Mouse (Mus musculus): ENCODE data around the gene Rapgef5.
"Not testable (repeated sequence)": the region's sequence is repeated elsewhere in the genome, so short reads cannot be mapped to it uniquely, and the experiment has no call there.

The Rapgef5 gene

DNA sequence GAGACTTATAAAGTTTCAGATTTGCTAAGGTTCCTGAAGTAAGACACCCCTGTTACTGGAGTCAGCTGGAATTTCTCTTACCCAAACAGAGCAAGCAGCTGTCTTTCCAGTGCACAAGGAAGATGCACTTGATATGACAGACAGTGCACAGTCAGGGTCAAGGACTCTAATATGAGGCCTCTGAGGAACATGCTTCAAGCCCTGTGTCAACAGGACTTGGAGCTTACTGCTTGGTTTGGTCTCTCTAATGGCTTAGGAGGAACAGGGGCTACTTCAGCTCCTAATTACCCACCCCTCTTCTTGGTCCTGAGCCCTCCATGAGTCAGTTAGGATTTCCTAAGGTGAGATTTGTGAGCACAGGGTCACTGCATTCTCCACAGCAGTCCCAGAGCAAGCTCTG lies 244.6 kb downstream of the Rapgef5 start:
- DNase-seq (ENCODE audit: inconsistent age in 2 of 2, low spot score in 1 of 2) = no peak

GRCm38 (mm10) chr12:117761698-117762097 lies 245.4 kb downstream of the Rapgef5 start:
- DNase-seq (ENCODE audit: inconsistent age in 2 of 2, low spot score in 1 of 2) = peak in 1 of 2 experiments; percentile 45

- DNase-seq (ENCODE audit: inconsistent age in 2 of 2, low spot score in 1 of 2) = peak; percentile 26 to 46
Observed at GRCm38 (mm10) chr12:117763247-117763646, 247.0 kb downstream of the Rapgef5 start.

GRCm38 (mm10) chr12:117764839-117765238 lies 248.6 kb downstream of the Rapgef5 start:
- peak; percentile 66 to 92 for DNase-seq (ENCODE audit: inconsistent age in 2 of 2, low spot score in 1 of 2)

DNA sequence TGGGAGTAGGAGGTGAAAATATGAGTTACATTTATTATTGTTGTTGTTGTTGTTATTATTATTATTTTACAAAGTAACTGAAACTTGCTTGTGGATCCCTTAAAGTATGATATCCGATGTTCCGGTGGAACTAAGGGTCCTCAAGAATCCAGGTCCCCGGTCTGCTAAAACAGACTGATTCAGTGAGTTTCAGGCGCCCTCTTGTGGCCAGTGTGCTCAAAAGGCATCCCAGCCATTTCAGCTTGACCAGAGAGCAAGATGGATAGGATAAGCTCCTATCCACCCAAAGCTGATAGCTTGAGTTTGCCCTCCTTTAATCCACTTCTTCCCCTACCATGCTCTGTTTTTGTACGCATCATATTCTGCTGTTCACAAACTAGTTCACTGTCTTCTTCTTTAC lies 252.8 kb downstream of the Rapgef5 start:
- DNase-seq (ENCODE audit: inconsistent age in 2 of 2, low spot score in 1 of 2) = peak; percentile 57 to 84

GRCm38 (mm10) chr12:117770211-117770610 lies 253.9 kb downstream of the Rapgef5 start:
- no peak for DNase-seq (ENCODE audit: inconsistent age in 2 of 2, low spot score in 1 of 2)

GRCm38 (mm10) chr12:117771156-117771555 lies 254.9 kb downstream of the Rapgef5 start:
- no peak for DNase-seq (ENCODE audit: inconsistent age in 2 of 2, low spot score in 1 of 2)

DNA sequence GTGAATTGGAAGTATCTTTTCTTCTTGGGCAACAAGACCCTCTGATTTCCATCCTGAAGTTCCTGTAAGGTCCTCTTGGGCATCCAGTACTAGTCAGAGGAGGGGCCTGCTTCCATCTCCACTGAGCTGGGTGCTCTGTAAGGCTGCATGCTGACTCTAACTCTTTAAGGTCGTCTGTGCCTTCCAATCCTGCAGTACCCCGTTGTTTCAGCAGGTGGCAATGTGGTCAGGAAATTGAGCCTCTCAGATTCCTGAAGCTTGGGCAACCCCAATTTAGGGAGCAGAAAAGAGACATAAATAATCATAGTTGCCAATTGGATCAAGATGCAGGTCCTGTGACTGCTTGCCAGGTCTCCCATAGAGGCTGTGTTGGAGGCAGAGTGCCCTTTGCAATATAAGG lies 256.4 kb downstream of the Rapgef5 start:
- DNase-seq (ENCODE audit: inconsistent age in 2 of 2, low spot score in 1 of 2) = peak; percentile 38 to 84

DNA sequence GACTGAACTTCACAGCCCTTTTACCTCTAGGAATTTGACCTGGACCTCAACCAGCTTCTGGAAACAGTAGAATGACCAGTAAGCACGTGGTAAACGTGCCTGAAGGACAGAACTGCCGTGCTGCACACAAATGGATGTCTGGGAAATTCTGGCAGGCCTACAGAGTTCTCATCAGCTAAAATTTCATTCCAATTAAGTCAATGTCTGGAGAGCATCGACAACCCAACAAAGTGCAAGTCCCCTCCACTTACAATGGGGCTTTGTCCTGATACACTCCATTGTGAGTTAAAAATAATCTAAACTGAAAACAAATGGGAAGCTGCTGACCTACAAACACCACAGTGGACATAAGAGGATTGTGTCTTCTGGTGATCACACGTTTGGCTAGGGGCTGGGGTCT lies 260.6 kb downstream of the Rapgef5 start:
- no peak for DNase-seq (ENCODE audit: inconsistent age in 2 of 2, low spot score in 1 of 2)

GRCm38 (mm10) chr12:117781360-117781759 lies 265.1 kb downstream of the Rapgef5 start:
- no peak for DNase-seq (ENCODE audit: inconsistent age in 2 of 2, low spot score in 1 of 2)

DNA sequence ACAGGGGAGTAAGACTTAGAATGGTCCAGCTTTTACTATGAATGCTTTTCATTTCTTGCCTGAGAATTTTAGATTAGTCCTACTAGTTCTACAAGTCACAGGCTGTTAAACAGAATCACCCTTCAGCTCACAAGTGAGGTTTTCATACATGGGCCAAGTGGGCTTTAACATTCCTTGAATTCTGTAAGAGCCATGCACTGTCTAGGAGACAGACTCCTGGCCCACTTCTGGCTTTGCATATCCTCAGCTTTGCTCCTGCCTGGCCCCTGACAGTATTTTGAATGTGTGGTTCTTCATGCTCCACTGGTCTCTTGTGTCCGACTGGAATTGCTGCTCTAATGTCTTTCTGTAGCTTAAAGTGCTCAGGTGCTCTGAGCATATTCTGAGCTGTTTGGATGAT lies 267.1 kb downstream of the Rapgef5 start:
- no peak for DNase-seq (ENCODE audit: inconsistent age in 2 of 2, low spot score in 1 of 2)

DNA sequence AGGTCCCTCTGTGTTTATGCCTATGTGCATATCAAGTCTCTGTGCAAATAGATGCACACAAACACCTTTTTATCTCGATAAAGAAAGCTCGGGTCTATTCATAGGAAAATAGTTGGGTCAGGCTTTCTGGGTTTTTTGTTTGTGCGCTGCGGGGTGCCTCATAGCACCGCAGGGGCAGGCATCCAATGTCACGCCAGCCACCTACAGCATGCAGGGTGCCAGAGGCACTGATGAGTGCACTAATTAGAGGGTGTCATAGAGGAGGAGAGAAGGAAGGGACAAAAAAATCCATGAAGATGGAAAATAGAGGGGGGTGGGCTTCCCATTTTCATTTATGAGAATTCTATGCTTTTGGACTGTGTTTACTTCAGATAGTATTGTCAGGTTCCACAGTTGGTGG lies 270.3 kb downstream of the Rapgef5 start:
- no peak for DNase-seq (ENCODE audit: inconsistent age in 2 of 2, low spot score in 1 of 2)

DNA sequence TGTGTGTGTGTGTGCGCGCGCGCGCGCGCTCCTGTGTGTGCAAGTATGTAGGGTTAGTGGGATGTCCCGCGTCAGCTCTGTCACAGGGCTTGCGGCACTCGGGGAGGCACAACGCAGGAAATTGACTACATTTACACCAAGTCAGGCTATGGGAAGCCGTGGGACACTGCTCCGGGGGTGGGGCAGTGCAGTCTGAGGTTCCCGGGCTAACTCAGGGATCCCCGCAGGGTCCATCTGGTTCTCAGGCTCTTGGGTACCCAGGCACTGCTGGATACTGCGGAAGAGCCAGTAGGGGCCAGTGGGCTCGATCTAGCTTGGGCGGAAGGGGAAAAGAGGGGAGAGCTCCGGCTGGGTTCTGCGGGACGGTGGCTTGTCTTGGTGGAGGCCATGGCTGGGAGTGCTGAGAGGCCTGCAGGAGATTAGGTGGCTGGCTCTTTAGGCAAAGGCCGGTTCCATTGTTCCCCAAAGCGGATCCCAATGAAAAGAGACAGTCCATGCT lies 272.3 kb downstream of the Rapgef5 start:
- no peak for DNase-seq (ENCODE audit: inconsistent age in 2 of 2, low spot score in 1 of 2)

DNA sequence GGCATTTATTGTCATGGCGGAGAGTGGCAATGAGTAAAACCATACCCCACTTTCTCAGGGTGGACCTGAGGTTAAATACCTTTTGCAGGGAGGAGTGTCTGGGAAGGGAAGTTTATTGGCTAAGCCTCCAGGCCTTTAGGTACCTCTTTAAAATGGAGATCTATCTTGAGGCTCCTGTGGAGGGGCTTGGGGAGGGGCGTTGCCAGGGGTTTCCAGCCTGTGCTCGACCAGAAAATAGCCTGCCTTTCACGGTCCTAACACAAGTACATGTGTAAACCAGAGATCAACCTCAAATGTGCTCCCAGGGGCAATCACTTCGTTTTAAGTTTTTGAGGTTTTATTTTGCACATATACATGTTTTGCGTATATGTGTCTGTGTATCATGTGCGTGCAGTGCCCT lies 272.7 kb downstream of the Rapgef5 start:
- no peak for DNase-seq (ENCODE audit: inconsistent age in 2 of 2, low spot score in 1 of 2)

DNA sequence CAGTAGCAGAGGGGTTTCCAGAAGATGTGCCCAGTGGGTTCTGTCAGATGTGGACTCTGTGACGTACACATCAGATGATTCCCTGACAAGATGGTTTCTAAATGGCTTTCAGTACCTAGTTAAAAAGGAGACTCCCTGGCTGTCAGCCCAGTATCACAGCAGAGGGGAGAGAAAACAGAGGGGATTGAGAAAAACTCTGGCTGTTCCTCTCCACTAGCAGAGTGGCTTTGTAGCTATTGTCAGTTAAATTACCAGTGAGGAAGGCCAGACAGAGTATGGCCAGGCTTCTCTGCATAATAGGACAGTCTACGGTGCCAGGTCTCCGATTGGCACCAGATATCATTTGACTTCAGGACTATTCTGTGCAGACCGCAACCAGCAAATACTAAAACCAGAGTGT lies 279.0 kb downstream of the Rapgef5 start:
- no peak for DNase-seq (ENCODE audit: inconsistent age in 2 of 2, low spot score in 1 of 2)

GRCm38 (mm10) chr12:117803989-117804388 lies 287.7 kb downstream of the Rapgef5 start, which contains the start of gene Cdca7l:
Gene Cdca7l, plus strand, starts transcription at chr12:117804289.
- DNase-seq (ENCODE audit: inconsistent age in 2 of 2, low spot score in 1 of 2) = not testable (repeated sequence)

DNA sequence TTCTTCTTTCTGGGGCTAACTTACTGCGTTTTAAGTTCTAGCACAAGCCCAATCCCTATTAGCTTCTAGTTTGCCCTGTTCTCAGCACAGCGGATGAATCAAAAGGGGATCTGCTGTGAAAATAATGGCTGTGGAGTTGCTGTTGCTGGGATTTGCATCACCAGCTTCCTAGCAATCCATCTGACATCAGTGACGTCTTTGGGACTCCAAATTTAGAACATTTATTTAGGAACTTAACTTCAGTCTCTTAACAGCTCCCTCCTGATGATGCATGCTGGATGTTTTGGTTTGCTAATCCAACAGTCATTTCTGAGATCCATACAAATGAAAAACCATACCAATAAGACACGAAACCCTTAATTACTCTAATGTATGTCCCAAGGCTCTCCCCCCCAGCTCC lies 289.3 kb downstream of the Rapgef5 start:
- DNase-seq (ENCODE audit: inconsistent age in 2 of 2, low spot score in 1 of 2) = no peak

- DNase-seq (ENCODE audit: inconsistent age in 2 of 2, low spot score in 1 of 2) = no peak
Observed at GRCm38 (mm10) chr12:117806007-117806451, 289.8 kb downstream of the Rapgef5 start.

DNA sequence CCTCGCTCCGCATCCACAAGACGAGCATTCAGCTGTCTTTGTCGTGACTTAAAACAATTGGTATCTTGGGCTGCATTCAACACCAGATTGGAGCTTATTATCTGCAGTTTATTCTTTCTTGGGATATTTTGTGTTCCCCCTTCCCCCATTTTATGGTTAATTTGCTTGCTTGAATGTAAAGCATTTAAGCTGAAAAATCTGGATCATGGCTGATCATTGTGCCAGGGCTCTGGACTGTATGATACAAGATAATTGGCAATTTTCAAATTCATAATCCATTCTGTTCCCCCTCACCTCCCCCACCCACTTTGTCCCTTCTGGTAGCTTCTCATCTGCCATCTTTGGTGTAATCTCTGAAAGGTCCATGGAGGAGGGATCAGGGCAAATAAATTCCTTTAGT lies 290.2 kb downstream of the Rapgef5 start:
- DNase-seq (ENCODE audit: inconsistent age in 2 of 2, low spot score in 1 of 2) = no peak

- DNase-seq (ENCODE audit: inconsistent age in 2 of 2, low spot score in 1 of 2) = no peak
Observed at GRCm38 (mm10) chr12:117807637-117808036, 291.4 kb downstream of the Rapgef5 start.

GRCm38 (mm10) chr12:117808355-117809326 lies 292.4 kb downstream of the Rapgef5 start:
- DNase-seq (ENCODE audit: inconsistent age in 2 of 2, low spot score in 1 of 2) = no peak

Data from adrenal gland, adult (tissue).